Mouse (Mus musculus) lung, postnatal 0 days (tissue): ENCODE results near the gene Olfr1019. TPM values are rescaled to one million over a fixed set of nuclear protein-coding genes. Genes with fewer than 3 reads are reported as not detected.

Experiments
- ATAC-seq: fragments of 200-750 bp; cut with Nextera tagmentation; 2 replicates; pipeline ENCODE4 v1.8.0; 2017; ENCODE audit warnings: moderate library complexity
- DNase-seq: peaks from one replicate; pipeline ENCODE4 v3.0.0-alpha.2; 2016; ENCODE audit warnings: low spot score
- H3K27ac ChIP-seq: fragments of 300-500 bp; sonication (generic); 2 replicates; pipeline ENCODE4 v1.5.1; 2014; ENCODE audit warnings: antibody characterized with exemption, mild to moderate bottlenecking, low read length, mixed read lengths
- H3K27me3 ChIP-seq: fragments of 300-500 bp; sonication (generic); replicated peaks from 2 replicates; pipeline ENCODE4 v1.6.1; 2014; ENCODE audit warnings: low read length, mixed read lengths; ENCODE audit not compliant: insufficient read depth
- H3K36me3 ChIP-seq: fragments of 300-500 bp; sonication (generic); 2 replicates; pipeline ENCODE4 v1.6.1; 2014; ENCODE audit warnings: low read length, mixed read lengths; ENCODE audit not compliant: insufficient read depth
- H3K4me1 ChIP-seq: fragments of 300-500 bp; sonication (generic); 2 replicates; pipeline ENCODE4 v1.6.1; 2014; ENCODE audit warnings: antibody characterized with exemption, low read depth, low read length, mixed read lengths; ENCODE audit not compliant: insufficient read depth
- H3K4me2 ChIP-seq: fragments of 300-500 bp; sonication (generic); replicated peaks from 2 replicates; pipeline ENCODE4 v1.6.1; 2014; ENCODE audit warnings: low read depth, mild to moderate bottlenecking, low read length, moderate library complexity, mixed read lengths
- H3K4me3 ChIP-seq: fragments of 300-500 bp; sonication (generic); 2 replicates; pipeline ENCODE4 v1.5.1; 2014; ENCODE audit warnings: low read depth, low read length
- H3K9ac ChIP-seq: fragments of 300-500 bp; sonication (generic); replicated peaks from 2 replicates; pipeline ENCODE4 v1.6.1; 2014; ENCODE audit warnings: low read depth, mild to moderate bottlenecking
- H3K9me3 ChIP-seq: fragments of 300-500 bp; sonication (generic); 2 replicates; pipeline ENCODE4 v1.6.1; 2016; ENCODE audit warnings: low read length, mixed read lengths
- CTCF ChIP-seq: IDR thresholded peaks from 2 replicates; pipeline ENCODE4 v1.5.1; 2016; ENCODE audit warnings: antibody characterized with exemption, mild to moderate bottlenecking
- EP300 ChIP-seq: IDR thresholded peaks from 2 replicates; pipeline ENCODE4 v1.6.1; 2016; ENCODE audit warnings: antibody characterized with exemption, mild to moderate bottlenecking, control low read depth
- WGBS: fragments of 180-500 bp; shearing (Covaris S2); extraction: QIAGEN DNeasy Blood & Tissue Kit; methylation state at CpG from one replicate; pipeline ENCODE4 v1.1.7; 2014; 5-methylcytosine and 5-hydroxymethylcytosine counted together
- polyA plus RNA-seq: library from polyadenylated mRNA; unstranded; fragments of >200 nt; fragmentation: Nextera tagmentation; extraction: Ambion mirVana; gene quantifications from 2 replicates; pipeline ENCODE4 v1.2.1, GENCODE M21; 2015

Gene Olfr1019
- not detected in 2 replicates for polyA plus RNA-seq

DNA sequence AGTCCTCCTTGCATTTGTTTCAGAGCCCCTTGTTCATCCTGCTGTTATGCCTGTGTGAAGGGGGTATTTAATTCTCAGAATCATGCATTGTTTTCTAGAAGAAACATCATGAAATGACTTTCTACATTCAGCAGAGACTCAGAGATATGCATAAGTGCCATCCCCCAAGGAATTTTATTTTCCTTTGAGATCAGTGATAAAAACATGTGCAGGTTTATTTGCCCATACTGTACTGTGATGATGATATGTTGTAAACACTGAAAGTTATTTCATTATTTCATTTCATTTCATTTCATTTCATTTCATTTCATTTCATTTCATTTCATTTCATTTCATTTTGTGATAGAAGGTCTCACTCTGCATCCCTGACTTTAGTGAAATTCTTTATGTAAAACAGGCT lies at the start of gene Olfr1019:
Olfr1019 (minus strand) TSS at position 101 of the 400 bp plus-strand sequence.
- no peak for TF ChIP-seq EP300
- no peak for TF ChIP-seq CTCF
- Histone ChIP-seq H3K4me3 (no peak within 1 kb of the TSS), H3K9me3 (no peaks in the 10 kb centered on the region), H3K4me2 (no peak within 1 kb of the TSS), H3K4me1 (no peaks in the 10 kb centered on the region), H3K27ac (no peak within 1 kb of the TSS), H3K36me3 (no peaks in the 10 kb centered on the region), H3K27me3 (no peaks in the 10 kb centered on the region), H3K9ac (no peak within 1 kb of the TSS)
- ATAC-seq (no peak), DNase-seq (no peak)

GRCm38 (mm10) chr2:85885340-85885739 lies 40.1 kb upstream of the Olfr1019 start, which contains the start of gene Olfr1023:
Gene Olfr1023, plus strand, starts transcription at chr2:85885640.
- Histone ChIP-seq H3K27me3 (no peaks in the 10 kb centered on the region), H3K4me3 (no peak within 1 kb of the TSS), H3K36me3 (no peaks in the 10 kb centered on the region), H3K27ac (no peak within 1 kb of the TSS), H3K4me2 (no peak within 1 kb of the TSS), H3K9me3 (no peaks in the 10 kb centered on the region), H3K4me1 (no peaks in the 10 kb centered on the region), H3K9ac (no peak within 1 kb of the TSS)
- 49% methylated on average over 2 of the region's 2 CpGs for WGBS
- ATAC-seq (no peak), DNase-seq (no peak)
- TF ChIP-seq EP300 (no peak), CTCF (no peak)

GRCm38 (mm10) chr2:85868294-85868693 lies 23.0 kb upstream of the Olfr1019 start, which contains the start of gene Olfr1022:
Gene Olfr1022, plus strand, starts transcription at chr2:85868594.
- H3K4me2 ChIP-seq: no peak within 1 kb of the TSS
- H3K9me3 ChIP-seq: no peaks in the 10 kb centered on the region
- no peak for TF ChIP-seq EP300
- no peak for TF ChIP-seq CTCF
- H3K36me3 ChIP-seq: no peaks in the 10 kb centered on the region
- no peak within 1 kb of the TSS for H3K27ac ChIP-seq
- 15% methylated on average over 2 of the region's 2 CpGs for WGBS
- H3K27me3 ChIP-seq: no peaks in the 10 kb centered on the region
- DNase-seq: no peak
- ATAC-seq: no peak
- H3K9ac ChIP-seq: no peak within 1 kb of the TSS
- no peak within 1 kb of the TSS for H3K4me3 ChIP-seq
- no peaks in the 10 kb centered on the region for H3K4me1 ChIP-seq

DNA sequence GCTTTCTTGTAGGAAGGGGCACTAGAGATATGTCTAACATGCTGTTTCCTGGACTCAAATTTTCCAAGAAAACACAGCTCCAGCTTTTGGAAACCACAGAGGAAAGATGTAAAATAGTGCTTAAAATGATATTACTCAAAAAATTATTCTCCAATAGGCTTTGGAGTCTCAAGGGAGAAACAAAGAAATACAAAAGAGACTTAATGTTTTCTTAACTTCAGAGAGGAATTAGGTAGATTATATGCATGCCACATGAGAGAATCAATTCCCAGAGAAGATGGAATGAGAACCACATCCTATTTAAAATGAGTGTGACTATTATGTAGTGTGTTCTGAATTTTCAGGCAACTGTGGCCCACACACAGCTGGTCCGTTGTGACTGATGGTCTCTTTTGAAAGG lies 1.4 kb upstream of the Olfr1019 start, which contains the start of gene Olfr1020:
Olfr1020 (plus strand) TSS at position 301 of the 400 bp plus-strand sequence.
- TF ChIP-seq CTCF: no peak
- no peak for TF ChIP-seq EP300
- Histone ChIP-seq H3K4me1 (no peaks in the 10 kb centered on the region), H3K9me3 (no peaks in the 10 kb centered on the region), H3K4me3 (no peak within 1 kb of the TSS), H3K36me3 (no peaks in the 10 kb centered on the region), H3K27ac (no peak within 1 kb of the TSS), H3K27me3 (no peaks in the 10 kb centered on the region), H3K9ac (no peak within 1 kb of the TSS), H3K4me2 (no peak within 1 kb of the TSS)
- ATAC-seq (no peak), DNase-seq (no peak)
- 70% methylated on average over 1 of the region's 1 CpGs for WGBS

DNA sequence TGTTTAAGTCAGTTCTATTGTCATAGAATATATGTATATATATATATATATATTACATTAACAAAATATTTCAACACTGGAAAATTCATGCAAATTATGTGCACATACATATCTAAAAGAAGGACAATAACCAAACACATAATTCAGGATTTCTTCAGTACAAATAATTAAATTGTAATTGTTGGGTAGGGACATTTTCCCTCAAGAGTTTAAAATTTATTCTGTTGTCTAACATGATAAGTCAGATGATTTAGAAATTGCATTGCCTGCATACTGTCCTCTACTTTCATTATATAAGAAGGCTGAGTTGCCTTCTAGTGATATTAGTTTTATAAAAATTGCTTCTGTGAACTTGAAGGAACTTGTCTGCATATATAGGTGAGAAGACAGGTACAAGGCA lies 27.1 kb downstream of the Olfr1019 start, which contains the start of gene Olfr1018:
Olfr1018 (plus strand) TSS at position 301 of the 400 bp plus-strand sequence.
- no peak within 1 kb of the TSS for H3K9ac ChIP-seq
- no peaks in the 10 kb centered on the region for H3K27me3 ChIP-seq
- TF ChIP-seq EP300: no peak
- TF ChIP-seq CTCF: no peak
- no peaks in the 10 kb centered on the region for H3K36me3 ChIP-seq
- H3K4me2 ChIP-seq: no peak within 1 kb of the TSS
- no peak within 1 kb of the TSS for H3K4me3 ChIP-seq
- H3K4me1 ChIP-seq: no peaks in the 10 kb centered on the region
- ATAC-seq (no peak), DNase-seq (no peak)
- H3K9me3 ChIP-seq: no peaks in the 10 kb centered on the region
- H3K27ac ChIP-seq: no peak within 1 kb of the TSS

- 69% methylated on average over 4 of the region's 4 CpGs for WGBS
- TF ChIP-seq EP300: no peak
- TF ChIP-seq CTCF: no peak
- ATAC-seq (no peak), DNase-seq (no peak)
- Histone ChIP-seq H3K27ac (no peak overlapping the region), H3K9ac (no peak overlapping the region), H3K9me3 (no peaks in the 10 kb centered on the region), H3K4me1 (no peaks in the 10 kb centered on the region), H3K4me2 (no peak overlapping the region), H3K27me3 (no peaks in the 10 kb centered on the region), H3K36me3 (no peaks in the 10 kb centered on the region), H3K4me3 (no peak overlapping the region)
These were observed 40.8 kb downstream of the Olfr1019 start for GRCm38 (mm10) chr2:85804501-85804900.

- Histone ChIP-seq H3K4me2 (no peak within 1 kb of the TSS), H3K4me3 (no peak within 1 kb of the TSS), H3K9me3 (no peaks in the 10 kb centered on the region), H3K4me1 (no peaks in the 10 kb centered on the region), H3K27ac (no peak within 1 kb of the TSS), H3K36me3 (no peaks in the 10 kb centered on the region), H3K27me3 (no peaks in the 10 kb centered on the region), H3K9ac (no peak within 1 kb of the TSS)
- TF ChIP-seq CTCF (no peak), EP300 (no peak)
- DNase-seq: no peak
- 87% methylated on average over 2 of the region's 2 CpGs for WGBS
- ATAC-seq: no peak
These were observed 42.8 kb downstream of the Olfr1019 start, which contains the start of gene Olfr1016 for GRCm38 (mm10) chr2:85802444-85802843. Gene Olfr1016, minus strand, starts transcription at chr2:85802544.
